Mouse (Mus musculus): ENCODE results near the gene Sf3a3. TPM values are rescaled to one million over a fixed set of nuclear protein-coding genes. Genes with fewer than 3 reads are reported as not detected.

Sf3a3 gene
- polyA plus RNA-seq, 1 experiment from 2014 or later = 89.9 TPM

DNA sequence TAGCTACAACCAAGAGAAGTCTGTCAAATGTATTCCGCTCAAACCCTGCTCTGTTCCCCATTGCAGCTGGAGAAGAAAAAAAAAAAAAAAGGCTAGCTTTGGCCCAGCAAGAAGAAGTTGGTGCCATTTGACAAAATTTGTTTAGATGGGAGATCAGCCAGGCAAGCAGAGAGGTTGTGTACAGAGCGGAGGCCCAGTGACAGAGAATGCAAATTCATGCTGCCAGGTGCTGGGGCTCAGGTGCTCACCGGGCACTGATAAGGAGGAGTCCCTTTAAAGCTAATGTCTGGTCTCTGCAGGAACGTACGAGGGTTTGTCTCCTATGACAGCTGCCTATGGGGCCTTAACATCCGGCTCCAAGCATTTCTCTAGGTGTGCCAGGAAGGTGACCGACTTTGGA, 32.0 kb downstream of the Sf3a3 start:
- peaks cover 18% of the 10 kb centered on the region for H3K36me3 ChIP-seq (ENCODE audit: control insufficient read depth, insufficient read depth, low read length)
- H3K4me2 ChIP-seq (ENCODE audit: low read depth, low read length) = no peak overlapping the region
- H3K9me3 ChIP-seq (ENCODE audit: control insufficient read depth, low read length) = no peaks in the 10 kb centered on the region
- no peaks in the 10 kb centered on the region for H3K27me3 ChIP-seq (ENCODE audit: control insufficient read depth, insufficient read depth, low read length)
- 80% methylated on average over 7 of the region's 7 CpGs for WGBS
- peaks cover 9% of the 10 kb centered on the region; the same call in 1 of the 2 replicates for H3K4me1 ChIP-seq (ENCODE audit: control insufficient read depth, insufficient read depth, low read length)
- no peak overlapping the region for H3K9ac ChIP-seq (replicated peaks; ENCODE audit: low read depth, low read length)
- H3K4me3 ChIP-seq (ENCODE audit: low read depth, low read length) = no peak overlapping the region
- H3K27ac ChIP-seq (ENCODE audit: low read depth, low read length) = no peak overlapping the region
- no peak for ATAC-seq (ENCODE audit: low read depth)

DNA sequence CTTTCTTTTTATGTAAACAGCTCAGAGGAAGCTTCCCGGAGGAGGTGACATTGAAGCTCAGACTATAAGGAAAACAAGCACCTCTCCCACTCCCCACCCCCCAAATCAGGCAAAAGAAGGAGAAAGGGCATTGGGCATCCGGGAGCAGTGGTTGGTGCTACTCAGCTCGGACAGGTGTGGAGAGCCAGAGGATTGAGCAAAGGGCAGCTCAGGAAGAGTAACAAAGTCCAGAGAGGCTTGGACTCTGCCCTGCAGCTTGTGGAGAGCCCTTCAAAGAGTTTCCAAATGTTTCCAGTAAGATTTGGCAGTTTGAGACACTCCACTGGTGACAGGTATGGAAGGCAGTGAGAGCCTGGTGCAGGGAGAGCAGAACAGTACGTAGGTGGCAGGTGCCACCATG, 33.3 kb downstream of the Sf3a3 start:
- H3K9ac ChIP-seq (replicated peaks; ENCODE audit: low read depth, low read length) = no peak overlapping the region
- WGBS = 51% methylated on average over 4 of the region's 4 CpGs
- H3K4me1 ChIP-seq (ENCODE audit: control insufficient read depth, insufficient read depth, low read length) = peaks cover 8% of the 10 kb centered on the region; the same call in 1 of the 2 replicates
- no peaks in the 10 kb centered on the region for H3K27me3 ChIP-seq (ENCODE audit: control insufficient read depth, insufficient read depth, low read length)
- H3K27ac ChIP-seq (ENCODE audit: low read depth, low read length) = no peak overlapping the region
- H3K4me3 ChIP-seq (ENCODE audit: low read depth, low read length) = no peak overlapping the region
- no peak for ATAC-seq (ENCODE audit: low read depth)
- H3K4me2 ChIP-seq (ENCODE audit: low read depth, low read length) = no peak overlapping the region
- no peaks in the 10 kb centered on the region for H3K9me3 ChIP-seq (ENCODE audit: control insufficient read depth, low read length)
- H3K36me3 ChIP-seq (ENCODE audit: control insufficient read depth, insufficient read depth, low read length) = peaks cover 18% of the 10 kb centered on the region

DNA sequence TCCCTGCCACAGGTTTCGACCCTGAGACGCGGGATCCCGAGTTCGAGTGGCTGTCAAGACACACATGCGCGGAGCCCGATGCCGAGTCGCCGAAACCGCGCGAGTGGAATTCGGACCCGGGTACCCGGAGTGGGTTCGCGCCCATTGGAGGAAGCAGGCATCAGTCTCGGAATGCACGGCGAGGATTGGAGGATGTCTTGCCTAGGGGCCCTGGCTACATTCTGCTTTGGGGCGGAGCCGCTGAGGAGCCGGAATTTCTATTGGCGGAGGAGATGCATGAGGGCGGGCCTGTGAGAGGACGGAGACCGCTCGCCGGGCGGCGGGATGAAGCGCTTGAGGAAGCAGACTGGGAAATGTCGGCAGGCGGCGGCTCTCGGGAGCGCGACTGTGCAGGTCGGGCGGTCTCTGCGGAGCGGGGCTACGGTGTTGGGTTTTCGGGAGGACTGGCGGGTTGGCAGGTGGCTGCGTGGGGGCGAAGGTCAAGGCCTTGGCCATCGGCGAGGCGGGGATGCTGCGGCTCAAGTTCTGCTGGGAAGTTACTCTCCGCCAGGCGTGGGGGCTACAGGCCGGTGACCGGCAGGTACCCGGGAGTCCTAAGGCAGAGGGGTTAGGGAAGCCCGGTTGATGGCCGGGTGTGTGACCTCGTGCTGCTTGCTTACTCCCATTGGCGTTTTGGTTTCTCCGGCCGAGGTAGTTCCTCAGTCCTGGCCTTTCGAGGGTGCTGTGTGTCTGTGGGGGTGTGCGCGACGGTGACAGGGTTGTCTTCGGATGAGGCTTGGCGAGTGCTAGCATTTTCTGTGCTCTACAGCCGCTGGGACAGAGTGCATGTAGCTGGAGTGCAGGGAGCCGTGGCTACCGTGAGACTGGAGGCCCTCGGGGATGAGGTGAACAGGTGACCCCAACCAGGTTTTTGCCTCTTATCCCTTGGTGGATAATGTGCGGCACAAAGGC, 37.0 kb downstream of the Sf3a3 start:
- peak; percentile 100 for ATAC-seq (ENCODE audit: low read depth)
- no peak overlapping the region for H3K27ac ChIP-seq (ENCODE audit: low read depth, low read length)
- H3K36me3 ChIP-seq (ENCODE audit: control insufficient read depth, insufficient read depth, low read length) = peaks cover 6% of the 10 kb centered on the region; the same call in 1 of the 2 replicates
- no peaks in the 10 kb centered on the region for H3K27me3 ChIP-seq (ENCODE audit: control insufficient read depth, insufficient read depth, low read length)
- H3K9ac ChIP-seq (replicated peaks; ENCODE audit: low read depth, low read length) = peak overlapping the region; percentile 65
- no peaks in the 10 kb centered on the region for H3K9me3 ChIP-seq (ENCODE audit: control insufficient read depth, low read length)
- peak overlapping the region; percentile 84 for H3K4me2 ChIP-seq (ENCODE audit: low read depth, low read length)
- peak overlapping the region; percentile 65 for H3K4me3 ChIP-seq (ENCODE audit: low read depth, low read length)
- peaks cover 8% of the 10 kb centered on the region; the same call in 1 of the 2 replicates for H3K4me1 ChIP-seq (ENCODE audit: control insufficient read depth, insufficient read depth, low read length)
- under 1% methylated on average over 75 of the region's 75 CpGs for WGBS

DNA sequence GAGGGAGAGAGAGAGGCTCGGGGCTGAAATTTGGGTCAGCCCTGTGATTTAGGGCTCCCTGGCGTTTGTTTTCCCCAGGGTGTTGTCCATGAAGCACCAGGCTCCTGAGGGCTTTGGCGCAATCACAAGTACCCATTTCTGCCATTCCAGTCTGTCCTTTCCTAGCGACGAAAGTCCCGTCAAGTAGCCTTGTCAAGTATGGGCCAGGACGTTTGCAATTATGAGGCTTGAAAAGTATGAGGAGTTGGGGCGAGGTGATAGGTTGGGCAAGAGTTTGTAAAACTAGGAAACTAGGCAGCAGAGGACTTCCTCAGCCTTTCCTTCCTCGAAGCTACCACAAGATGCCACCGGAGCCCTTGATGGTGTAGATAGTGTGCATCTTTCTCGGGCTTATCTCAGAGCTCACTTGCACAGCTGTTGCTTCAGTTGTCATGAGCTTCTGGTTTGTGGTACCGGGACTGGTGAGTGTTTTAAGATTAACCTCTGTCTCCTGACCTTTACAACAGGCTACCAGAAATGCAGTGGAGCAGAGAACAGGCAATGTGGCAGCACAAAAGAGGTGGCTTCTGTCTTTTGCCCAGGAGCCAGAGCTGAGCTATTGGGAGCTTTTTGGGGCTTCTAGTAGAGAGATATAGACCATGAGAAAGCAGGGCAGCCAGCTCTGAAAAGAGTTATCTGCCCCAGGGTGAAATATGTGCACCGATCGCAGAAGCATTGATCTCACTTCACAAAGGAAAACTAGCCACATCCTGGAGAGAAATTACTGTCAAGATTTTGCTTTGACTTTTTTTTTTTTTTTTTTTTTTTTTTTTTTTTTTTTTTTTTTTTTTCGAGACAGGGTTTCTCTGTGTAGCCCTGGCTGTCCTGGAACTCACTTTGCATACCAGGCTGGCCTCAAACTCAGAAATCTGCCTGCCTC, 38.0 kb downstream of the Sf3a3 start:
- WGBS = 17% methylated on average over 15 of the region's 15 CpGs
- H3K9me3 ChIP-seq (ENCODE audit: control insufficient read depth, low read length) = no peaks in the 10 kb centered on the region
- peak overlapping the region; percentile 84 for H3K4me2 ChIP-seq (ENCODE audit: low read depth, low read length)
- no peaks in the 10 kb centered on the region for H3K27me3 ChIP-seq (ENCODE audit: control insufficient read depth, insufficient read depth, low read length)
- H3K9ac ChIP-seq (replicated peaks; ENCODE audit: low read depth, low read length) = peak overlapping the region; percentile 65; the same call in 1 of the 2 replicates
- no peak overlapping the region for H3K27ac ChIP-seq (ENCODE audit: low read depth, low read length)
- no peak for ATAC-seq (ENCODE audit: low read depth)
- peaks cover 6% of the 10 kb centered on the region; the same call in 1 of the 2 replicates for H3K36me3 ChIP-seq (ENCODE audit: control insufficient read depth, insufficient read depth, low read length)
- H3K4me1 ChIP-seq (ENCODE audit: control insufficient read depth, insufficient read depth, low read length) = peaks cover 8% of the 10 kb centered on the region; the same call in 1 of the 2 replicates
- H3K4me3 ChIP-seq (ENCODE audit: low read depth, low read length) = peak overlapping the region; percentile 65

DNA sequence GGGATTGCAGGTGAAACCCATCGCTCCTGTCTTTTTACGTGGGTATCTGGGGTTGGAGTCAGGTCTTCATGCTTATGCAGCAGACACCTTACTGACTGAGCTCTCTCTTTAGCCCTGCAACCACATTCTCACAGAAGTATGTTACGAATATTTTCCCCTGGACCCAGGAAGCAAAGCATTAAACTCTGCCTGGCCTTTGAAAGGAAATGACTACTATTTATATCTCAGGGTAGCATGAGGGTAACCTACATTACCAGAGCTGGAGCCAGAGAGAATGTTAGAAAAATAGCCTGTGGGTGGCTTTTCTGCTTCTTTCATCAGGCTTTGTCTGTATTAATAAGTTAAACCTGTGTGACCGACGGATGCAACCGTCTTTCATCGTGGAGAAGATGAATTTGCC, 41.0 kb downstream of the Sf3a3 start:
- Histone ChIP-seq H3K9ac (replicated peaks; ENCODE audit: low read depth, low read length) (no peak overlapping the region), H3K4me3 (ENCODE audit: low read depth, low read length) (no peak overlapping the region), H3K4me2 (ENCODE audit: low read depth, low read length) (no peak overlapping the region), H3K36me3 (ENCODE audit: control insufficient read depth, insufficient read depth, low read length) (no peaks in the 10 kb centered on the region), H3K27me3 (ENCODE audit: control insufficient read depth, insufficient read depth, low read length) (no peaks in the 10 kb centered on the region), H3K9me3 (ENCODE audit: control insufficient read depth, low read length) (no peaks in the 10 kb centered on the region), H3K27ac (ENCODE audit: low read depth, low read length) (no peak overlapping the region), H3K4me1 (ENCODE audit: control insufficient read depth, insufficient read depth, low read length) (peaks cover 8% of the 10 kb centered on the region; the same call in 1 of the 2 replicates)
- WGBS = 76% methylated on average over 7 of the region's 7 CpGs
- no peak for ATAC-seq (ENCODE audit: low read depth)

DNA sequence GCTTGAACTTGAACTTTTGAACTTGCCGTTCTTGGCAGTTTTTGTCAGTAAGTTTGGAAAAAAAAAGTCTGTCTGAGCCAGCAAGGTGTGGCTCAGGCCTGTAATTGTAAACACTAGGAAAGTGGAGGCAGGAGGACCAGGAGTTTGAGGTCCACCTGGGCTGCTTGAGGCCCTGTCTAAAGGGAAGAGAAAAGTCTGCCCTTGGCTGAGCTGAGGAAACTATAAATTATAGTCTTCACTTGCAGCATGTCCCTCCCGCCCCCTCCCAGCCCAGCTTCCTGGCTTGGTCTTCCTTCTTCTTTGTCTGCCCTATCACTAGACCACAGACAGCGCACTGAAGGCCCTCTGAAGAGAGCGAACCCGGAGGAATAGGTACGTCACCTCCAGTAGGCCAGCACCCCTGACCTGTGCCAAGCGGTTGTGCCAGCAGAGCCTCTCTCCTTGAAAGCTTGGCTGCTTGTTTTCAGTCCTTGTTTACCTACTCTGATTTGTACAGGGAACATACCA, 44.8 kb downstream of the Sf3a3 start:
- H3K4me2 ChIP-seq (ENCODE audit: low read depth, low read length) = no peak overlapping the region
- WGBS = 73% methylated on average over 7 of the region's 7 CpGs
- ATAC-seq (ENCODE audit: low read depth) = no peak
- no peak overlapping the region for H3K27ac ChIP-seq (ENCODE audit: low read depth, low read length)
- no peaks in the 10 kb centered on the region for H3K27me3 ChIP-seq (ENCODE audit: control insufficient read depth, insufficient read depth, low read length)
- no peak overlapping the region for H3K4me3 ChIP-seq (ENCODE audit: low read depth, low read length)
- no peak overlapping the region for H3K9ac ChIP-seq (replicated peaks; ENCODE audit: low read depth, low read length)
- H3K36me3 ChIP-seq (ENCODE audit: control insufficient read depth, insufficient read depth, low read length) = no peaks in the 10 kb centered on the region
- no peaks in the 10 kb centered on the region for H3K9me3 ChIP-seq (ENCODE audit: control insufficient read depth, low read length)
- no peaks in the 10 kb centered on the region for H3K4me1 ChIP-seq (ENCODE audit: control insufficient read depth, insufficient read depth, low read length)

DNA sequence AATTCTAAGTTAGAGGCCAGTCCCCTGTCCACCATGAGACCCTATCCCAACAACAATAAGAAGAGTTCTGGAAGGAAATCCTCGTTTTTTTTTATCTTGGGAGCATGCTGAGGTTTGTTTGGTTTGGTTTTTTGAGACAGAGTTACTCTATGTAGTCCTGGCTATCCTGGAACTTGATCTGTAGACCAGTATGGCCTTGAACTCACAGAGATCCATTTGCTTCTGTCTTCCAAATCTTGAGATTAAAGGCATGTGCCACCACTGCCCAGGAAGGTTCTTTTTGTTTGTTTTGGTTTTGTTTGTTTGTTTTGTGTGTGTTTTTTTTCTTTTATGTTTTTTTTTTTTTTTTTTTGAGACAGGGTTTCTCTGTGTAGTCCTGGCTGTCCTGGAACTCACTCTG, 46.6 kb downstream of the Sf3a3 start:
- Histone ChIP-seq H3K27ac (ENCODE audit: low read depth, low read length) (no peak overlapping the region), H3K36me3 (ENCODE audit: control insufficient read depth, insufficient read depth, low read length) (no peaks in the 10 kb centered on the region), H3K4me1 (ENCODE audit: control insufficient read depth, insufficient read depth, low read length) (no peaks in the 10 kb centered on the region), H3K4me3 (ENCODE audit: low read depth, low read length) (no peak overlapping the region), H3K9me3 (ENCODE audit: control insufficient read depth, low read length) (no peaks in the 10 kb centered on the region), H3K4me2 (ENCODE audit: low read depth, low read length) (no peak overlapping the region), H3K9ac (replicated peaks; ENCODE audit: low read depth, low read length) (no peak overlapping the region), H3K27me3 (ENCODE audit: control insufficient read depth, insufficient read depth, low read length) (no peaks in the 10 kb centered on the region)
- 54% methylated on average over 1 of the region's 1 CpGs for WGBS
- ATAC-seq (ENCODE audit: low read depth) = no peak

DNA sequence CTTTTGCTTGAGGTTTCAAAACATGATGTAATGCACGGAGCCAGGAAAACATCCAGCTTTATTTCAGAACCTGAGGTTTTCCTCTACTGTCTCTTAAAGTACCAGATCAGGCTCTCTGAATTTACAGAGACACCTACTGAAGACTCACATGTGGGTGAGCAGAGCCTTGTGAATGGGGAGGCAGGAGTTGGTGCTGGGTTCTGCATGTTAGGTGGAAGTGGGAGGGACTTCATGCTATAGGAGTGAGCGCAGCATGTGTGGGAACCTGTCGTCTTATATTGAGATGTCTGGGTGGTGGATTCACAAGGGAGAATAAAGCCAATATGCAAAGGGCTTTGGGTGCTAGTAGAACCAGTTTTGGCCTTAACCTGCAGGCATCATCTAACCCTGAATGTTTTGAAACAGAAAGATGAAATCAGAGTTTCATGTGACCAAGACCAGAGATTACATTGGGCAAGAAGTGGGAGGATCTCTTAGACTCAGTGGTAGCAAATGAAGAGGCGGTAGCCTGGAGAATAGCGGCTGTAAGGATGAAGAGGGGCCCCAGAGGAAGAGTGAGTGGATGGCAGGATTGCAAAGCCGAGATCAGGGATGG, 48.4 kb downstream of the Sf3a3 start:
- no peak overlapping the region for H3K9ac ChIP-seq (replicated peaks; ENCODE audit: low read depth, low read length)
- H3K4me1 ChIP-seq (ENCODE audit: control insufficient read depth, insufficient read depth, low read length) = no peaks in the 10 kb centered on the region
- 89% methylated on average over 6 of the region's 6 CpGs for WGBS
- H3K9me3 ChIP-seq (ENCODE audit: control insufficient read depth, low read length) = no peaks in the 10 kb centered on the region
- H3K27ac ChIP-seq (ENCODE audit: low read depth, low read length) = no peak overlapping the region
- H3K27me3 ChIP-seq (ENCODE audit: control insufficient read depth, insufficient read depth, low read length) = no peaks in the 10 kb centered on the region
- no peak overlapping the region for H3K4me3 ChIP-seq (ENCODE audit: low read depth, low read length)
- no peak overlapping the region for H3K4me2 ChIP-seq (ENCODE audit: low read depth, low read length)
- no peaks in the 10 kb centered on the region for H3K36me3 ChIP-seq (ENCODE audit: control insufficient read depth, insufficient read depth, low read length)
- no peak for ATAC-seq (ENCODE audit: low read depth)
